Mouse (Mus musculus) mouse embryonic stem cell (cell line): ENCODE measurements around the gene Cend1.

Experiments used
- in situ Hi-C, 2 experiments: fragments of 300-500 bp; cut with MboI; formaldehyde crosslinking; loops; 1 replicate in 1 of 2; 3 replicates in 1 of 2; pipeline ENCODE4 v1.14.3; 2019 to 2020; ENCODE audit warnings: low sequenced_read_pairs in 2 of 2, low pct_unique_long_range_greater_than_20kb in 1 of 2, mixed read lengths in 1 of 2; ENCODE audit not compliant: unreplicated experiment in 1 of 2

The Cend1 gene

GRCm38 (mm10) chr7:141381068-141381835 is 48.0 kb downstream of the Cend1 start:
- in situ Hi-C loops: no loop called here

- in situ Hi-C loops: no loop called here
Observed at GRCm38 (mm10) chr7:141379584-141379983, 49.7 kb downstream of the Cend1 start.
